Mouse (Mus musculus): Measurements from ENCODE around the gene BC030867.

The BC030867 gene

GRCm38 (mm10) chr11:102294416-102294815 is 45.7 kb downstream of the BC030867 start:
- DNase-seq, result no peak

- DNase-seq, result peak; percentile 40 to 49
Measured at GRCm38 (mm10) chr11:102294887-102295597, 46.4 kb downstream of the BC030867 start.

GRCm38 (mm10) chr11:102295598-102296471 is 47.2 kb downstream of the BC030867 start:
- DNase-seq, result peak; percentile 39 to 50

- DNase-seq, result peak; percentile 99 to 100
Measured at GRCm38 (mm10) chr11:102296491-102297472, 48.1 kb downstream of the BC030867 start, which contains the start of gene Atxn7l3. Gene Atxn7l3, minus strand, starts transcription at chr11:102296631.

- DNase-seq, result no peak
Measured at GRCm38 (mm10) chr11:102297577-102298556, 49.2 kb downstream of the BC030867 start.

GRCm38 (mm10) chr11:102299839-102300238 is 51.2 kb downstream of the BC030867 start:
- peak in 1 of 2 experiments; percentile 53 for DNase-seq

GRCm38 (mm10) chr11:102304141-102304540 is 55.5 kb downstream of the BC030867 start:
- DNase-seq, result no peak

- no peak for DNase-seq
Measured at GRCm38 (mm10) chr11:102305359-102305758, 56.7 kb downstream of the BC030867 start.

GRCm38 (mm10) chr11:102308104-102308503 is 59.4 kb downstream of the BC030867 start:
- DNase-seq, result no peak

- DNase-seq, result peak; percentile 97 to 98
Measured at GRCm38 (mm10) chr11:102308979-102309378, 60.3 kb downstream of the BC030867 start.

GRCm38 (mm10) chr11:102309821-102310617 is 61.3 kb downstream of the BC030867 start:
- no peak for DNase-seq

- no peak for DNase-seq
Measured at GRCm38 (mm10) chr11:102310768-102311695, 62.4 kb downstream of the BC030867 start.

GRCm38 (mm10) chr11:102311966-102312365 is 63.3 kb downstream of the BC030867 start:
- DNase-seq, result no peak

GRCm38 (mm10) chr11:102312586-102312985 is 63.9 kb downstream of the BC030867 start:
- DNase-seq, result no peak

GRCm38 (mm10) chr11:102314321-102314720 is 65.6 kb downstream of the BC030867 start:
- DNase-seq, result no peak

All from lung, adult 18-20 months (tissue).